Mouse (Mus musculus): ENCODE results near the gene Gtf2f1. TPM values are rescaled to one million over a fixed set of nuclear protein-coding genes. Genes with fewer than 3 reads are reported as not detected.

Gene Gtf2f1
- polyA plus RNA-seq, 1 experiment from 2014 or later = 61.3 TPM

- 68% methylated on average over 8 of the region's 8 CpGs for WGBS
- Histone ChIP-seq H3K4me1 (replicated peaks; ENCODE audit: control insufficient read depth, insufficient read depth, low read length) (no peaks in the 10 kb centered on the region), H3K36me3 (ENCODE audit: control insufficient read depth, insufficient read depth, low read length) (no peaks in the 10 kb centered on the region), H3K4me2 (ENCODE audit: low read depth, low read length) (no peak within 1 kb of the TSS), H3K9ac (ENCODE audit: low read length) (no peak within 1 kb of the TSS), H3K4me3 (ENCODE audit: low read length) (no peak within 1 kb of the TSS), H3K9me3 (ENCODE audit: control insufficient read depth, low read length) (no peaks in the 10 kb centered on the region), H3K27me3 (ENCODE audit: control insufficient read depth, insufficient read depth, low read depth, low read length) (peaks cover 2% of the 10 kb centered on the region; the same call in 1 of the 2 replicates), H3K27ac (ENCODE audit: low read length) (no peak within 1 kb of the TSS)
- no peak for ATAC-seq (ENCODE audit: low read depth)
Observed at GRCm38 (mm10) chr17:57041554-57041953, 30.5 kb upstream of the Gtf2f1 start, which contains the start of gene Slc25a41. TSS of gene Slc25a41 (minus strand) at chr17:57041654.

- Histone ChIP-seq H3K9me3 (ENCODE audit: control insufficient read depth, low read length) (no peaks in the 10 kb centered on the region), H3K27me3 (ENCODE audit: control insufficient read depth, insufficient read depth, low read depth, low read length) (peaks cover 2% of the 10 kb centered on the region; the same call in 1 of the 2 replicates), H3K4me1 (replicated peaks; ENCODE audit: control insufficient read depth, insufficient read depth, low read length) (no peaks in the 10 kb centered on the region), H3K9ac (ENCODE audit: low read length) (no peak overlapping the region), H3K4me2 (ENCODE audit: low read depth, low read length) (no peak overlapping the region), H3K27ac (ENCODE audit: low read length) (no peak overlapping the region), H3K4me3 (ENCODE audit: low read length) (no peak overlapping the region), H3K36me3 (ENCODE audit: control insufficient read depth, insufficient read depth, low read length) (no peaks in the 10 kb centered on the region)
- no peak for ATAC-seq (ENCODE audit: low read depth)
- WGBS = 33% methylated on average over 8 of the region's 8 CpGs
Observed at GRCm38 (mm10) chr17:57038978-57039377, 27.9 kb upstream of the Gtf2f1 start.

- Histone ChIP-seq H3K36me3 (ENCODE audit: control insufficient read depth, insufficient read depth, low read length) (peaks cover 4% of the 10 kb centered on the region), H3K27ac (ENCODE audit: low read length) (no peak overlapping the region), H3K4me2 (ENCODE audit: low read depth, low read length) (no peak overlapping the region), H3K4me1 (replicated peaks; ENCODE audit: control insufficient read depth, insufficient read depth, low read length) (peaks cover 14% of the 10 kb centered on the region), H3K9ac (ENCODE audit: low read length) (no peak overlapping the region), H3K27me3 (ENCODE audit: control insufficient read depth, insufficient read depth, low read depth, low read length) (peaks cover under 1% of the 10 kb centered on the region; the same call in 1 of the 2 replicates), H3K4me3 (ENCODE audit: low read length) (no peak overlapping the region), H3K9me3 (ENCODE audit: control insufficient read depth, low read length) (no peaks in the 10 kb centered on the region)
- 89% methylated on average over 4 of the region's 4 CpGs for WGBS
- no peak for ATAC-seq (ENCODE audit: low read depth)
Observed at GRCm38 (mm10) chr17:57032854-57033253, 21.8 kb upstream of the Gtf2f1 start.

GRCm38 (mm10) chr17:57031661-57032420 is 20.8 kb upstream of the Gtf2f1 start:
- H3K9ac ChIP-seq (ENCODE audit: low read length) = peak overlapping the region; percentile 66
- peaks cover 7% of the 10 kb centered on the region for H3K36me3 ChIP-seq (ENCODE audit: control insufficient read depth, insufficient read depth, low read length)
- WGBS = under 1% methylated on average over 38 of the region's 38 CpGs
- ATAC-seq (ENCODE audit: low read depth) = peak; percentile 96
- no peaks in the 10 kb centered on the region for H3K9me3 ChIP-seq (ENCODE audit: control insufficient read depth, low read length)
- peak overlapping the region; percentile 48 for H3K4me3 ChIP-seq (ENCODE audit: low read length)
- peak overlapping the region; percentile 89 for H3K27ac ChIP-seq (ENCODE audit: low read length)
- peaks cover 14% of the 10 kb centered on the region for H3K4me1 ChIP-seq (replicated peaks; ENCODE audit: control insufficient read depth, insufficient read depth, low read length)
- peak overlapping the region; percentile 60 for H3K4me2 ChIP-seq (ENCODE audit: low read depth, low read length)
- H3K27me3 ChIP-seq (ENCODE audit: control insufficient read depth, insufficient read depth, low read depth, low read length) = no peaks in the 10 kb centered on the region

GRCm38 (mm10) chr17:57030931-57031660 is 20.0 kb upstream of the Gtf2f1 start, which contains the start of gene Khsrp:
TSS of gene Khsrp (minus strand) at chr17:57031522.
- 0% methylated on average over 45 of the region's 99 CpGs for WGBS
- H3K36me3 ChIP-seq (ENCODE audit: control insufficient read depth, insufficient read depth, low read length) = peaks cover 11% of the 10 kb centered on the region
- H3K4me2 ChIP-seq (ENCODE audit: low read depth, low read length) = peak within 1 kb of the TSS; percentile 92
- H3K4me3 ChIP-seq (ENCODE audit: low read length) = peak within 1 kb of the TSS; percentile 89
- H3K9ac ChIP-seq (ENCODE audit: low read length) = peak within 1 kb of the TSS; percentile 99
- no peaks in the 10 kb centered on the region for H3K27me3 ChIP-seq (ENCODE audit: control insufficient read depth, insufficient read depth, low read depth, low read length)
- H3K9me3 ChIP-seq (ENCODE audit: control insufficient read depth, low read length) = no peaks in the 10 kb centered on the region
- no peak for ATAC-seq (ENCODE audit: low read depth)
- peaks cover 14% of the 10 kb centered on the region for H3K4me1 ChIP-seq (replicated peaks; ENCODE audit: control insufficient read depth, insufficient read depth, low read length)
- peak within 1 kb of the TSS; percentile 93 for H3K27ac ChIP-seq (ENCODE audit: low read length)

- no peaks in the 10 kb centered on the region for H3K27me3 ChIP-seq (ENCODE audit: control insufficient read depth, insufficient read depth, low read depth, low read length)
- peak overlapping the region; percentile 92 for H3K4me2 ChIP-seq (ENCODE audit: low read depth, low read length)
- peak overlapping the region; percentile 99 for H3K9ac ChIP-seq (ENCODE audit: low read length)
- no peak for ATAC-seq (ENCODE audit: low read depth)
- no peaks in the 10 kb centered on the region for H3K9me3 ChIP-seq (ENCODE audit: control insufficient read depth, low read length)
- WGBS = 24% methylated on average over 8 of the region's 8 CpGs
- peak overlapping the region; percentile 89 for H3K4me3 ChIP-seq (ENCODE audit: low read length)
- peaks cover 24% of the 10 kb centered on the region for H3K36me3 ChIP-seq (ENCODE audit: control insufficient read depth, insufficient read depth, low read length)
- H3K4me1 ChIP-seq (replicated peaks; ENCODE audit: control insufficient read depth, insufficient read depth, low read length) = peaks cover 14% of the 10 kb centered on the region
- H3K27ac ChIP-seq (ENCODE audit: low read length) = no peak overlapping the region
Observed at GRCm38 (mm10) chr17:57029691-57030090, 18.6 kb upstream of the Gtf2f1 start.

GRCm38 (mm10) chr17:57027471-57027870 is 16.4 kb upstream of the Gtf2f1 start:
- Histone ChIP-seq H3K27ac (ENCODE audit: low read length) (no peak overlapping the region), H3K9ac (ENCODE audit: low read length) (no peak overlapping the region), H3K36me3 (ENCODE audit: control insufficient read depth, insufficient read depth, low read length) (peaks cover 44% of the 10 kb centered on the region), H3K27me3 (ENCODE audit: control insufficient read depth, insufficient read depth, low read depth, low read length) (no peaks in the 10 kb centered on the region), H3K4me2 (ENCODE audit: low read depth, low read length) (no peak overlapping the region), H3K4me1 (replicated peaks; ENCODE audit: control insufficient read depth, insufficient read depth, low read length) (peaks cover 14% of the 10 kb centered on the region), H3K4me3 (ENCODE audit: low read length) (no peak overlapping the region), H3K9me3 (ENCODE audit: control insufficient read depth, low read length) (no peaks in the 10 kb centered on the region)
- no peak for ATAC-seq (ENCODE audit: low read depth)
- 89% methylated on average over 4 of the region's 4 CpGs for WGBS

GRCm38 (mm10) chr17:57020960-57021359 is 9.9 kb upstream of the Gtf2f1 start:
- WGBS = 88% methylated on average over 5 of the region's 5 CpGs
- peaks cover 43% of the 10 kb centered on the region for H3K36me3 ChIP-seq (ENCODE audit: control insufficient read depth, insufficient read depth, low read length)
- H3K27ac ChIP-seq (ENCODE audit: low read length) = no peak overlapping the region
- no peaks in the 10 kb centered on the region for H3K27me3 ChIP-seq (ENCODE audit: control insufficient read depth, insufficient read depth, low read depth, low read length)
- H3K9me3 ChIP-seq (ENCODE audit: control insufficient read depth, low read length) = no peaks in the 10 kb centered on the region
- H3K9ac ChIP-seq (ENCODE audit: low read length) = no peak overlapping the region
- no peak for ATAC-seq (ENCODE audit: low read depth)
- no peak overlapping the region for H3K4me3 ChIP-seq (ENCODE audit: low read length)
- H3K4me1 ChIP-seq (replicated peaks; ENCODE audit: control insufficient read depth, insufficient read depth, low read length) = no peaks in the 10 kb centered on the region
- H3K4me2 ChIP-seq (ENCODE audit: low read depth, low read length) = no peak overlapping the region

- peaks cover 31% of the 10 kb centered on the region for H3K36me3 ChIP-seq (ENCODE audit: control insufficient read depth, insufficient read depth, low read length)
- no peak overlapping the region for H3K4me2 ChIP-seq (ENCODE audit: low read depth, low read length)
- H3K27ac ChIP-seq (ENCODE audit: low read length) = no peak overlapping the region
- H3K4me1 ChIP-seq (replicated peaks; ENCODE audit: control insufficient read depth, insufficient read depth, low read length) = no peaks in the 10 kb centered on the region
- WGBS = 66% methylated on average over 2 of the region's 2 CpGs
- H3K9me3 ChIP-seq (ENCODE audit: control insufficient read depth, low read length) = no peaks in the 10 kb centered on the region
- no peak overlapping the region for H3K9ac ChIP-seq (ENCODE audit: low read length)
- no peak overlapping the region for H3K4me3 ChIP-seq (ENCODE audit: low read length)
- no peaks in the 10 kb centered on the region for H3K27me3 ChIP-seq (ENCODE audit: control insufficient read depth, insufficient read depth, low read depth, low read length)
- no peak for ATAC-seq (ENCODE audit: low read depth)
Observed at GRCm38 (mm10) chr17:57019693-57020092, 8.6 kb upstream of the Gtf2f1 start.

Data from lung, embryonic 16.5 days (tissue).